Comparison of ENCODE assay signal across 14 mouse cellular contexts in genomic region chr4:53109381-53109928, GRCm38 (mm10). TPM values are rescaled to one million over a fixed set of nuclear protein-coding genes. Genes with fewer than 3 reads are reported as not detected.
A peak's percentile ranks its signal among the peaks of the same experiment; 100 is the strongest.
DNase-seq lines count a peak whose midpoint lies in the region; ATAC-seq and TF ChIP-seq lines count a peak whose summit lies in the region.
"Had no signal": no experiment of that assay in that cellular context is flagged by ENCODE, and none has a peak within 500 bp of the region (broad histone marks: within the 10 kb centered on the region; RNA-seq: fewer than 3 reads in every experiment).

No protein-coding gene starts in this region.

- peaks cover 17% of the 10 kb centered on the region for H3K4me1 ChIP-seq in hindbrain, embryonic 13.5 days (replicated peaks)
- peaks cover 9% of the 10 kb centered on the region; the same call in 1 of the 2 replicates for H3K4me1 ChIP-seq in midbrain, embryonic 15.5 days
- H3K4me1 ChIP-seq: heart, embryonic 15.5 days had no signal

- H3K27me3 ChIP-seq in hindbrain, embryonic 13.5 days = no peaks in the 10 kb centered on the region
- H3K27me3 ChIP-seq in midbrain, embryonic 15.5 days (replicated peaks) = no peaks in the 10 kb centered on the region
- H3K27me3 ChIP-seq: heart, embryonic 15.5 days; liver, embryonic 12.5 days had no signal

- WGBS in hindbrain, embryonic 13.5 days = 51% methylated on average over 9 of the region's 9 CpGs
- WGBS in midbrain, embryonic 15.5 days = 39% methylated on average over 9 of the region's 9 CpGs

- intact Hi-C loops in gastrocnemius, adult 2 months (cut with DNase I) = no loop called here

- H3K4me3 ChIP-seq in gastrocnemius, adult 2 months = no peak overlapping the region
- H3K4me3 ChIP-seq in hindbrain, embryonic 13.5 days = no peak overlapping the region
- no peak overlapping the region for H3K4me3 ChIP-seq in midbrain, embryonic 15.5 days
- no peak overlapping the region for H3K4me3 ChIP-seq in layer of hippocampus, adult 2 months
- H3K4me3 ChIP-seq: heart, embryonic 15.5 days; liver, embryonic 12.5 days; myocyte had no signal

- TF ChIP-seq CTCF in gastrocnemius, adult 2 months (IDR thresholded peaks at IDR 0.05) = no peak
- no peak for TF ChIP-seq CTCF in layer of hippocampus, adult 2 months (conservative IDR thresholded peaks at IDR 0.05)

- no peaks in the 10 kb centered on the region for H3K9me3 ChIP-seq in hindbrain, embryonic 13.5 days
- H3K9me3 ChIP-seq in midbrain, embryonic 15.5 days = no peaks in the 10 kb centered on the region
- H3K9me3 ChIP-seq: heart, embryonic 15.5 days; liver, embryonic 12.5 days had no signal

- no peak overlapping the region for H3K9ac ChIP-seq in hindbrain, embryonic 13.5 days
- peak overlapping the region; percentile 15; the same call in 1 of the 2 replicates for H3K9ac ChIP-seq in midbrain, embryonic 15.5 days
- H3K9ac ChIP-seq: heart, embryonic 15.5 days; liver, embryonic 12.5 days had no signal

- peaks cover 7% of the 10 kb centered on the region; the same call in 1 of the 2 replicates for H3K36me3 ChIP-seq in hindbrain, embryonic 13.5 days
- H3K36me3 ChIP-seq in midbrain, embryonic 15.5 days (replicated peaks) = no peaks in the 10 kb centered on the region
- H3K36me3 ChIP-seq: heart, embryonic 15.5 days had no signal

- peak overlapping the region; percentile 78 for H3K27ac ChIP-seq in gastrocnemius, adult 2 months
- peak overlapping the region; percentile 63 for H3K27ac ChIP-seq in hindbrain, embryonic 13.5 days
- peak overlapping the region; percentile 58 for H3K27ac ChIP-seq in midbrain, embryonic 15.5 days
- H3K27ac ChIP-seq in layer of hippocampus, adult 2 months = no peak overlapping the region
- H3K27ac ChIP-seq: heart, embryonic 15.5 days; kidney, postnatal 0 days; liver, embryonic 12.5 days had no signal

- DNase-seq in gastrocnemius, adult 2 months = peak; percentile 42
- DNase-seq in gastrocnemius, adult 18-20 months (ENCODE audit: low spot score) = no peak
- peak; percentile 68 for DNase-seq in MN1 (ENCODE audit: low spot score)
- no peak for DNase-seq in embryo, embryonic 11 days
- no peak for DNase-seq in ovary, postnatal 14 days (ENCODE audit: low spot score)
- DNase-seq in layer of hippocampus, adult 2 months (ENCODE audit: low spot score in 2 of 2) = no peak
- DNase-seq: adrenal gland, postnatal 14 days; B cell, adult 2 months had no signal

- H3K4me2 ChIP-seq in hindbrain, embryonic 13.5 days = 0 out of 2 replicates have a peak overlapping the region, but pooled peaks have one; percentile 11
- peak overlapping the region; percentile 25 for H3K4me2 ChIP-seq in midbrain, embryonic 15.5 days
- H3K4me2 ChIP-seq: heart, embryonic 15.5 days; liver, embryonic 12.5 days had no signal

- ATAC-seq in hindbrain, embryonic 13.5 days (ENCODE audit: low FRiP score) = peak; percentile 53
- ATAC-seq in midbrain, embryonic 15.5 days (replicated peaks) = peak; percentile 73
- ATAC-seq: liver, embryonic 12.5 days had no signal

RNA-seq across cellular contexts. Expression of gene Abca1, which starts 50.2 kb away (rescaled TPM):
- total RNA-seq in gastrocnemius, adult 2 months (2021) = 1 to 10 TPM; 5.9 to 8.6 TPM
- 1 to 10 TPM; 7.1 to 7.4 TPM for total RNA-seq in gastrocnemius, adult 18-20 months (2021)
- 10.0 and 10.3 TPM in 2 replicates for polyA plus RNA-seq in hindbrain, embryonic 13.5 days (2015; fragmentation: Nextera tagmentation; extraction: Ambion mirVana)
- polyA plus RNA-seq in midbrain, embryonic 15.5 days (2015; fragmentation: Nextera tagmentation; extraction: Ambion mirVana) = 11.3 and 12.0 TPM in 2 replicates
- total RNA-seq in layer of hippocampus, adult 2 months (2021) = 10 to 100 TPM; 20.7 to 22.3 TPM

Comparison
In these comparisons a context has a peak if more than half of its experiments do, and no peak if none do; other contexts are left out.
1. DNase-seq: peak in gastrocnemius, adult 2 months (single experiment) and MN1 (single experiment); none in gastrocnemius, adult 18-20 months (single experiment), embryo, embryonic 11 days (single experiment), ovary, postnatal 14 days (single experiment) and layer of hippocampus, adult 2 months (0 of 2).